Mouse (Mus musculus) MEL (cell line): ENCODE measurements around the gene 9130008F23Rik. TPM values are rescaled to one million over a fixed set of nuclear protein-coding genes. Genes with fewer than 3 reads are reported as not detected.
A peak's percentile ranks its signal among the peaks of the same experiment; 100 is the strongest.

Source experiments
- DNase-seq: peaks from one replicate; pipeline ENCODE4 v3.0.0; 2011; ENCODE audit warnings: low read depth, low spot score
- H3K27ac ChIP-seq: 2 replicates; pipeline ENCODE4 v1.5.1; 2012; ENCODE audit warnings: low read depth, mild to moderate bottlenecking, control low read depth, low read length, moderate library complexity; ENCODE audit not compliant: control insufficient read depth
- H3K27me3 ChIP-seq, 2 experiments: fragments of 150-350 bp in 1 of 2; sonication (generic) in 1 of 2; 2 replicates each; pipeline ENCODE4 v1.6.1; 2012; ENCODE audit warnings: low read length in 2 of 2, mild to moderate bottlenecking in 2 of 2, improper control_type of control experiment in 1 of 2, moderate library complexity in 1 of 2; ENCODE audit not compliant: insufficient read depth in 2 of 2, control insufficient read depth in 1 of 2
- H3K36me3 ChIP-seq, 2 experiments: 2 replicates each; pipeline ENCODE4 v1.6.1; 2012 to 2014; ENCODE audit warnings: low read length in 2 of 2, improper control_type of control experiment in 1 of 2, inconsistent platforms in 1 of 2, mild to moderate bottlenecking in 1 of 2; ENCODE audit not compliant: insufficient read depth in 2 of 2, control insufficient read depth in 1 of 2
- H3K4me1 ChIP-seq, 2 experiments: fragments of 150-350 bp in 1 of 2; sonication (generic) in 1 of 2; 2 replicates each; pipeline ENCODE4 v1.6.1; 2012; ENCODE audit warnings: low read length in 2 of 2, improper control_type of control experiment in 1 of 2, mild to moderate bottlenecking in 1 of 2; ENCODE audit not compliant: insufficient read depth in 2 of 2, control insufficient read depth in 1 of 2
- H3K4me3 ChIP-seq, 2 experiments: fragments of 150-350 bp in 1 of 2; sonication (generic) in 1 of 2; 2 replicates each; pipeline ENCODE4 v1.5.1; 2012; ENCODE audit warnings: low read depth in 2 of 2, low read length in 2 of 2, mild to moderate bottlenecking in 2 of 2, moderate library complexity in 2 of 2, control low read depth in 1 of 2, improper control_type of control experiment in 1 of 2; ENCODE audit not compliant: control insufficient read depth in 1 of 2, insufficient read depth in 1 of 2
- H3K79me2 ChIP-seq: 2 replicates; pipeline ENCODE4 v1.6.1; 2012; ENCODE audit warnings: mild to moderate bottlenecking, low read length, moderate library complexity; ENCODE audit not compliant: control insufficient read depth, poor library complexity, insufficient read depth
- H3K9ac ChIP-seq: 2 replicates; pipeline ENCODE4 v1.6.1; 2012; ENCODE audit warnings: low read depth, mild to moderate bottlenecking, control low read depth, low read length, moderate library complexity; ENCODE audit not compliant: control insufficient read depth, poor library complexity, severe bottlenecking
- H3K9me3 ChIP-seq: fragments of 150-350 bp; sonication (generic); replicated peaks from 2 replicates; pipeline ENCODE4 v1.6.1; 2012; ENCODE audit warnings: mild to moderate bottlenecking, low read length, improper control_type of control experiment, moderate library complexity; ENCODE audit not compliant: insufficient read depth
- BHLHE40 ChIP-seq: IDR thresholded peaks from 2 replicates; pipeline ENCODE4 v1.6.1; 2012; ENCODE audit warnings: low read depth, mild to moderate bottlenecking, inconsistent platforms, low read length, improper control_type of control experiment, borderline replicate concordance
- CHD2 ChIP-seq: IDR thresholded peaks from 2 replicates; pipeline ENCODE4 v1.6.1; 2011; ENCODE audit warnings: low read length, improper control_type of control experiment
- CTCF ChIP-seq, 3 experiments: IDR thresholded peaks in 2 of 3; conservative IDR thresholded peaks in 1 of 3; 2 replicates each; pipeline ENCODE4 v1.5.1; 2011 to 2012; ENCODE audit warnings: low read length in 3 of 3, low read depth in 2 of 3, mild to moderate bottlenecking in 2 of 3, improper control_type of control experiment in 1 of 3, inconsistent platforms in 1 of 3, mixed read lengths in 1 of 3, moderate library complexity in 1 of 3; ENCODE audit not compliant: control insufficient read depth in 1 of 3, insufficient read depth in 1 of 3, poor library complexity in 1 of 3, severe bottlenecking in 1 of 3
- E2F4 ChIP-seq: IDR thresholded peaks from 2 replicates; pipeline ENCODE4 v1.6.1; 2011; ENCODE audit warnings: low read depth, low read length, improper control_type of control experiment, borderline replicate concordance
- ELF1 ChIP-seq: IDR thresholded peaks from 2 replicates; pipeline ENCODE4 v1.6.1; 2014; ENCODE audit warnings: low read depth, mild to moderate bottlenecking, inconsistent platforms, low read length, improper control_type of control experiment, moderate library complexity
- GATA1 ChIP-seq: IDR thresholded peaks from 2 replicates; pipeline ENCODE4 v1.6.1; 2011; ENCODE audit warnings: low read depth, low read length, improper control_type of control experiment
- JUND ChIP-seq: IDR thresholded peaks from 2 replicates; pipeline ENCODE4 v1.6.1; 2011; ENCODE audit warnings: low read depth, mild to moderate bottlenecking, improper control_type of control experiment, low read length
- MAFK ChIP-seq: IDR thresholded peaks from 2 replicates; pipeline ENCODE4 v1.6.1; 2011; ENCODE audit warnings: low read depth, mild to moderate bottlenecking, low read length, improper control_type of control experiment, borderline replicate concordance
- MAZ ChIP-seq: IDR thresholded peaks from 2 replicates; pipeline ENCODE4 v1.6.1; 2012; ENCODE audit warnings: low read depth, mild to moderate bottlenecking, inconsistent platforms, low read length, improper control_type of control experiment
- MYB ChIP-seq: IDR thresholded peaks from 2 replicates; pipeline ENCODE4 v1.6.1; 2011; ENCODE audit warnings: mild to moderate bottlenecking, low read depth, low read length, improper control_type of control experiment
- POLR2A ChIP-seq, 2 experiments: IDR thresholded peaks; 2 replicates each; pipeline ENCODE4 v1.6.1; 2011 to 2012; ENCODE audit warnings: low read length in 2 of 2, mild to moderate bottlenecking in 2 of 2, control low read depth in 1 of 2, improper control_type of control experiment in 1 of 2, low read depth in 1 of 2, moderate library complexity in 1 of 2; ENCODE audit not compliant: control insufficient read depth in 1 of 2, insufficient read depth in 1 of 2, poor library complexity in 1 of 2
- POLR2AphosphoS2 ChIP-seq: IDR thresholded peaks from 2 replicates; pipeline ENCODE4 v1.6.1; 2011; ENCODE audit warnings: low read length, improper control_type of control experiment
- POLR2AphosphoS5 ChIP-seq: IDR thresholded peaks from 2 replicates; pipeline ENCODE4 v1.6.1; 2012; ENCODE audit warnings: low read depth, borderline replicate concordance, mild to moderate bottlenecking, inconsistent platforms, low read length, moderate library complexity, mixed read lengths
- RAD21 ChIP-seq: IDR thresholded peaks from 2 replicates; pipeline ENCODE4 v1.6.1; 2011; ENCODE audit warnings: mild to moderate bottlenecking, low read depth, low read length, improper control_type of control experiment
- TAL1 ChIP-seq: IDR thresholded peaks from 2 replicates; pipeline ENCODE4 v1.6.1; 2012; ENCODE audit warnings: mild to moderate bottlenecking, inconsistent platforms, low read length, moderate library complexity, mixed read lengths
- TBP ChIP-seq: IDR thresholded peaks from 2 replicates; pipeline ENCODE4 v1.8.0; 2011; ENCODE audit warnings: low read depth, low read length, improper control_type of control experiment
- UBTF ChIP-seq: IDR thresholded peaks from 2 replicates; pipeline ENCODE4 v1.6.1; 2012; ENCODE audit warnings: low read depth, mild to moderate bottlenecking, inconsistent platforms, low read length, improper control_type of control experiment, moderate library complexity, borderline replicate concordance; ENCODE audit not compliant: insufficient read depth
- USF2 ChIP-seq, 2 experiments: IDR thresholded peaks; 2 replicates each; pipeline ENCODE4 v1.6.1; 2011 to 2012; ENCODE audit warnings: improper control_type of control experiment in 2 of 2, low read length in 2 of 2, borderline replicate concordance in 1 of 2, inconsistent platforms in 1 of 2, low read depth in 1 of 2, mild to moderate bottlenecking in 1 of 2; ENCODE audit not compliant: insufficient read depth in 1 of 2
- ZNF384 ChIP-seq: IDR thresholded peaks from 2 replicates; pipeline ENCODE4 v1.6.1; 2012; ENCODE audit warnings: low read depth, mild to moderate bottlenecking, inconsistent platforms, low read length, improper control_type of control experiment
- polyA plus RNA-seq, 2 experiments: library from polyadenylated mRNA; stranded (reverse) in 1 of 2; unstranded in 1 of 2; fragments of >175 nt in 1 of 2; fragments of >200 nt in 1 of 2; gene quantifications; 2 replicates each; pipeline versions ENCODE4 v1.2.1 to v1.2.4; 2012; ENCODE audit warnings: low replicate concordance in 2 of 2, low read depth in 1 of 2; ENCODE audit not compliant: insufficient read length in 2 of 2, insufficient read depth in 1 of 2, missing spikeins in 1 of 2
- total RNA-seq: library from RNA; depleted of rRNA; stranded (reverse); fragments of 300-350 nt; gene quantifications from 2 replicates; pipeline ENCODE4 v1.2.3, GENCODE M21; 2012

Gene 9130008F23Rik
- total and polyA plus RNA-seq, 3 experiments = 1.1 to 1.3 TPM; not detected in 1

DNA sequence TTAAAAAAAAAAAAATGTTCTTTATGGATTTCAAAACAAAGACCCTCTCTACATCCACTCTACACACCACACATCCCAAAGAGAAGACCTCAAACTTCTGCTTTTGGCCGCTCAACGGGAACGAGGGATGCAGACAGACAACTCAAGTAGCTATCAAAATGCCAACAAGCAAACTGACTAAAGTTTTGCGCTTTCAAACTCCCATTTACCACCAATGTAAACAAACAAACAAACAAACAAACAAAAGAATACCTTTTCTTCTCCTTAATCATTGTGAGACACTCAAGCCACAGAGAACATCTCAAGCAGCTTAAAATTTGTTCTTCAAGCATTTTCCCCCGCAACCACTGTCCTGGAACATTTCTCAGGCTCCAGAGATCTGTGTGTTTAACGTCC is 833 bp downstream of the 9130008F23Rik start:
- H3K9me3 ChIP-seq = no peaks in the 10 kb centered on the region
- TF ChIP-seq MAZ (no peak), ZNF384 (peak; percentile 81)
- peak overlapping the region; percentile 72 to 94 for H3K4me3 ChIP-seq
- peaks cover 0 to 31% of the 10 kb centered on the region in 2 experiments; a peak in 2 of 4 replicates for H3K36me3 ChIP-seq
- H3K27me3 ChIP-seq = no peaks in the 10 kb centered on the region
- H3K4me1 ChIP-seq = peaks cover 13 to 14% of the 10 kb centered on the region in 2 experiments
- H3K79me2 ChIP-seq = peaks cover 5% of the 10 kb centered on the region; the same call in 1 of the 2 replicates
- H3K9ac ChIP-seq = peak overlapping the region; percentile 59
- peak; percentile 64 for DNase-seq
- H3K27ac ChIP-seq = peak overlapping the region; percentile 41; the same call in 1 of the 2 replicates

DNA sequence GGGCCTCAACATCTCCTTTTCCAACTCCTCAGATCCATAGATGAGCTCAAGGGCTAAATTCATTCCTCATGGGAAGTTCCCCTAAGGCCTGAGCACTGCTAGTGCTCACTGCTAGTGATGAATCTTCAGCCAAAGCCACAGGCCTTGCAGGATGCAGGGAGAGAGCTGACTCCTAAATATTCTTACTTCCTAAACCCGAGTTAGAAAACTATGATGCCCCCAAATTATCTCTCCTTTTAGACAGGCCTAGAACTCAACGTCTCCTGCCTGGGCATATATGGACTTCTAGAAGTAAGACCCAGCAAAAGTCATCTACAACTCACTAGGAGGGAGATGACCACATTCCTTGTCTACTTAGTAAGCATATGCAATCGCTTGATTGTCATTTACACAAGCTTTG is 2.6 kb downstream of the 9130008F23Rik start:
- H3K9ac ChIP-seq = no peak overlapping the region
- H3K9me3 ChIP-seq = no peaks in the 10 kb centered on the region
- H3K4me1 ChIP-seq = peaks cover 22 to 25% of the 10 kb centered on the region in 2 experiments
- H3K27me3 ChIP-seq = no peaks in the 10 kb centered on the region
- H3K27ac ChIP-seq = no peak overlapping the region
- H3K4me3 ChIP-seq = no peak overlapping the region
- TF ChIP-seq POLR2AphosphoS5 = no peak
- TF ChIP-seq ZNF384 = no peak
- no peak for TF ChIP-seq MYB
- TF ChIP-seq CTCF (IDR thresholded peaks at IDR 0.05 in 2 of 3, conservative IDR thresholded peaks at IDR 0.05 in 1 of 3; ENCODE audit: control insufficient read depth in 1 of 3, insufficient read depth in 1 of 3, low read depth in 2 of 3, low read length in 3 of 3, poor library complexity in 1 of 3, severe bottlenecking in 1 of 3) = no peak
- TF ChIP-seq POLR2AphosphoS2 = no peak
- TF ChIP-seq CHD2 = no peak
- TF ChIP-seq USF2 (IDR thresholded peaks at IDR 0.05; ENCODE audit: borderline replicate concordance in 1 of 2, insufficient read depth in 1 of 2, low read depth in 1 of 2, low read length in 2 of 2) = no peak
- TF ChIP-seq TBP = no peak
- no peak for TF ChIP-seq TAL1
- TF ChIP-seq E2F4 = no peak
- no peak for TF ChIP-seq UBTF
- no peak for TF ChIP-seq MAZ
- no peak for TF ChIP-seq MAFK
- no peak for TF ChIP-seq RAD21
- no peak for TF ChIP-seq POLR2A (IDR thresholded peaks at IDR 0.05; ENCODE audit: control insufficient read depth in 1 of 2, insufficient read depth in 1 of 2, low read depth in 1 of 2, low read length in 2 of 2, poor library complexity in 1 of 2)
- TF ChIP-seq BHLHE40 = no peak
- no peak for TF ChIP-seq GATA1
- TF ChIP-seq ELF1 = no peak
- no peak for TF ChIP-seq JUND
- no peak for DNase-seq
- H3K36me3 ChIP-seq = peaks cover 0 to 43% of the 10 kb centered on the region in 2 experiments; a peak in 2 of 4 replicates
- peaks cover 5% of the 10 kb centered on the region; the same call in 1 of the 2 replicates for H3K79me2 ChIP-seq
